In the genomic region with DNA sequence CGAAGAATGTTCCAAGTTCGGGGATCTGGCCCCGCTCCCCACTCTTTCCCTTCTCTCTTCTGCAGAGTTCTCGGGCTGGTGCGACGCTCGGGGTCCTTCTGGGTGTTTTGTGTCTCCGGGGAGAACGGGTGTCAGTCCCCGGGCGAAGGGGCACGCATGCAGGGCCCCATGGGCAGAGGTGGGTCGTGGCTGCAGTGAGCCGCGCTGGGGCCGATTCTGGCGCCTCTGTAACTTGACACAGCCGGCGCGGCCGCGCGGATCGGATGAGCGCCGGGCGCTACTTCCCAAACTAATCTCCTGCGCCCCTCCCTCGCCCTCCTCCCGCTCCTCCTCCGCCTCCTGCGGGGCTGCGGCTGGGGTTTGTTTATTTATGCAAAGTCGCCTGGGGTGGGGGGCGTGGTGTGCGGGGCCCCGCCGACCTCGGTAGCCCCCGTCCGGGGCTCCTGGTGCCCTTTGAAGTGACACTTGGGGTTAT, we compare ENCODE assay signal across 9 mouse cellular contexts. TPM values are rescaled to one million over a fixed set of nuclear protein-coding genes. Genes with fewer than 3 reads are reported as not detected.
DNase-seq lines count a peak whose midpoint lies in the region; ATAC-seq lines count a peak whose summit lies in the region.
"Had no signal": no experiment of that assay in that cellular context is flagged by ENCODE, and none has a peak within 500 bp of the region (broad histone marks: within the 10 kb centered on the region; RNA-seq: fewer than 3 reads in every experiment).

A gene (minus strand): TSS at position 243 of the 475 bp plus-strand sequence.

- H3K9me3 ChIP-seq in kidney, embryonic 16.5 days (ENCODE audit: low read length): no peaks in the 10 kb centered on the region
- no peaks in the 10 kb centered on the region for H3K9me3 ChIP-seq in embryonic facial prominence, embryonic 12.5 days
- no peaks in the 10 kb centered on the region; the same call in 1 of the 2 replicates for H3K9me3 ChIP-seq in hindbrain, embryonic 12.5 days (replicated peaks)
- no peaks in the 10 kb centered on the region for H3K9me3 ChIP-seq in liver, embryonic 15.5 days (replicated peaks)
- no peaks in the 10 kb centered on the region; the same call in 1 of the 2 replicates for H3K9me3 ChIP-seq in stomach, embryonic 14.5 days (ENCODE audit: control insufficient read depth, low read depth, low read length)

- 0 out of 2 replicates have a peak within 1 kb of the TSS, but pooled peaks have one; percentile 13 for H3K27ac ChIP-seq in kidney, embryonic 16.5 days (ENCODE audit: low read length)
- H3K27ac ChIP-seq in embryonic facial prominence, embryonic 12.5 days: no peak within 1 kb of the TSS
- H3K27ac ChIP-seq in hindbrain, embryonic 12.5 days: no peak within 1 kb of the TSS
- H3K27ac ChIP-seq in liver, embryonic 15.5 days (replicated peaks): no peak within 1 kb of the TSS
- H3K27ac ChIP-seq in stomach, embryonic 14.5 days (ENCODE audit: low read length): no peak within 1 kb of the TSS

- H3K4me1 ChIP-seq in kidney, embryonic 16.5 days (ENCODE audit: insufficient read depth, low read length): peaks cover 31% of the 10 kb centered on the region
- H3K4me1 ChIP-seq in embryonic facial prominence, embryonic 12.5 days: peaks cover 29% of the 10 kb centered on the region
- peaks cover 22% of the 10 kb centered on the region for H3K4me1 ChIP-seq in hindbrain, embryonic 12.5 days
- H3K4me1 ChIP-seq in liver, embryonic 15.5 days (replicated peaks): peaks cover 7% of the 10 kb centered on the region; the same call in 1 of the 2 replicates
- peaks cover 8% of the 10 kb centered on the region; the same call in 1 of the 2 replicates for H3K4me1 ChIP-seq in stomach, embryonic 14.5 days (ENCODE audit: control insufficient read depth, insufficient read depth, low read length)

- peak; percentile 57 for ATAC-seq in kidney, embryonic 16.5 days (ENCODE audit: low FRiP score, low TSS enrichment)
- no peak for ATAC-seq in embryonic facial prominence, embryonic 12.5 days (ENCODE audit: insufficient number of reproducible peaks, insufficient read depth, low FRiP score, low TSS enrichment)
- ATAC-seq in hindbrain, embryonic 12.5 days (ENCODE audit: low FRiP score): no peak
- no peak for ATAC-seq in liver, embryonic 15.5 days (ENCODE audit: insufficient read depth)
- no peak for ATAC-seq in stomach, embryonic 14.5 days (ENCODE audit: insufficient number of reproducible peaks, insufficient read depth, low FRiP score, low read depth)
- no peak for ATAC-seq in monocyte, adult 5-6 weeks (replicated peaks; ENCODE audit: insufficient number of reproducible peaks, low FRiP score, low TSS enrichment, poor library complexity, severe bottlenecking)
- ATAC-seq in megakaryocyte progenitor cell, adult 5-6 weeks (replicated peaks; ENCODE audit: poor library complexity): no peak

- no peak for DNase-seq in kidney, adult 18-20 months

- no peaks in the 10 kb centered on the region for H3K36me3 ChIP-seq in kidney, embryonic 16.5 days (ENCODE audit: insufficient read depth, low read length)
- no peaks in the 10 kb centered on the region for H3K36me3 ChIP-seq in embryonic facial prominence, embryonic 12.5 days
- H3K36me3 ChIP-seq in hindbrain, embryonic 12.5 days: no peaks in the 10 kb centered on the region
- H3K36me3 ChIP-seq in liver, embryonic 15.5 days (replicated peaks): no peaks in the 10 kb centered on the region
- no peaks in the 10 kb centered on the region for H3K36me3 ChIP-seq in stomach, embryonic 14.5 days (ENCODE audit: control insufficient read depth, insufficient read depth, low read length)

- under 1% methylated on average over 27 of the region's 41 CpGs for WGBS in kidney, embryonic 16.5 days
- WGBS in embryonic facial prominence, embryonic 12.5 days: under 1% methylated on average over 35 of the region's 41 CpGs
- under 1% methylated on average over 38 of the region's 41 CpGs for WGBS in hindbrain, embryonic 12.5 days
- WGBS in liver, embryonic 15.5 days (ENCODE audit: insufficient replicate concordance): under 1% methylated on average over 41 of the region's 41 CpGs
- 0% methylated on average over 41 of the region's 41 CpGs for WGBS in stomach, embryonic 14.5 days

- peak within 1 kb of the TSS; percentile 64 for H3K9ac ChIP-seq in kidney, embryonic 16.5 days (replicated peaks; ENCODE audit: low read length)
- peak within 1 kb of the TSS; percentile 55 for H3K9ac ChIP-seq in embryonic facial prominence, embryonic 12.5 days
- H3K9ac ChIP-seq in hindbrain, embryonic 12.5 days: peak within 1 kb of the TSS; percentile 53
- H3K9ac ChIP-seq in liver, embryonic 15.5 days: no peak within 1 kb of the TSS
- H3K9ac ChIP-seq in stomach, embryonic 14.5 days (replicated peaks; ENCODE audit: low read depth, low read length): peak within 1 kb of the TSS; percentile 10; the same call in 1 of the 2 replicates

- peaks cover 19% of the 10 kb centered on the region for H3K27me3 ChIP-seq in kidney, embryonic 16.5 days (ENCODE audit: insufficient read depth, low read length)
- peaks cover 34% of the 10 kb centered on the region for H3K27me3 ChIP-seq in embryonic facial prominence, embryonic 12.5 days
- peaks cover 79% of the 10 kb centered on the region for H3K27me3 ChIP-seq in hindbrain, embryonic 12.5 days
- peaks cover 60% of the 10 kb centered on the region for H3K27me3 ChIP-seq in liver, embryonic 15.5 days
- H3K27me3 ChIP-seq in stomach, embryonic 14.5 days (ENCODE audit: control insufficient read depth, insufficient read depth, low read length): peaks cover 25% of the 10 kb centered on the region

- peak within 1 kb of the TSS; percentile 56 for H3K4me3 ChIP-seq in kidney, embryonic 16.5 days (ENCODE audit: low read length)
- H3K4me3 ChIP-seq in embryonic facial prominence, embryonic 12.5 days: peak within 1 kb of the TSS; percentile 47
- H3K4me3 ChIP-seq in hindbrain, embryonic 12.5 days: peak within 1 kb of the TSS; percentile 40
- H3K4me3 ChIP-seq in liver, embryonic 15.5 days (replicated peaks): peak within 1 kb of the TSS; percentile 30
- H3K4me3 ChIP-seq in stomach, embryonic 14.5 days (ENCODE audit: low read depth, low read length): peak within 1 kb of the TSS; percentile 39

- H3K4me2 ChIP-seq in kidney, embryonic 16.5 days (replicated peaks; ENCODE audit: low read depth, low read length): peak within 1 kb of the TSS; percentile 85
- H3K4me2 ChIP-seq in embryonic facial prominence, embryonic 12.5 days (replicated peaks): peak within 1 kb of the TSS; percentile 92
- H3K4me2 ChIP-seq in hindbrain, embryonic 12.5 days (replicated peaks): peak within 1 kb of the TSS; percentile 76
- peak within 1 kb of the TSS; percentile 51 for H3K4me2 ChIP-seq in liver, embryonic 15.5 days
- H3K4me2 ChIP-seq in stomach, embryonic 14.5 days (replicated peaks; ENCODE audit: low read depth, low read length): peak within 1 kb of the TSS; percentile 65

RNA-seq across cellular contexts. Expression of the gene that starts here (rescaled TPM):
- 6.7 and 6.8 TPM in 2 replicates for polyA plus RNA-seq in kidney, embryonic 16.5 days (2015; fragmentation: Nextera tagmentation; extraction: Ambion mirVana)
- polyA plus RNA-seq in embryonic facial prominence, embryonic 12.5 days (2016; fragmentation: Nextera tagmentation; extraction: Ambion mirVana): 6.9 and 8.4 TPM in 2 replicates
- 3.2 and 3.9 TPM in 2 replicates for polyA plus RNA-seq in hindbrain, embryonic 12.5 days (2016; fragmentation: Nextera tagmentation; extraction: Ambion mirVana)
- 1.0 and 1.2 TPM in 2 replicates for polyA plus RNA-seq in liver, embryonic 15.5 days (2015; fragmentation: Nextera tagmentation; extraction: Ambion mirVana)
- 2.3 and 2.6 TPM in 2 replicates for polyA plus RNA-seq in stomach, embryonic 14.5 days (2014; fragmentation: Nextera tagmentation; extraction: Ambion mirVana)
- total RNA-seq in monocyte, adult 5-6 weeks (2017): not detected in 3 replicates
- total RNA-seq in megakaryocyte progenitor cell, adult 5-6 weeks (2015): not detected in 2 replicates
- not detected in 2 replicates for total RNA-seq in megakaryocyte progenitor cell, adult 5-6 weeks (2017)
- total RNA-seq: hematopoietic stem cell, adult 5-6 weeks had no signal
